Mouse (Mus musculus): ENCODE data around the gene Ssh2.
"Not testable (repeated sequence)": the region's sequence is repeated elsewhere in the genome, so short reads cannot be mapped to it uniquely, and the experiment has no call there.

Gene Ssh2

GRCm38 (mm10) chr11:77348985-77349384 lies 132.9 kb downstream of the Ssh2 start:
- DNase-seq (ENCODE audit: low spot score), result no peak

- no peak for DNase-seq (ENCODE audit: low spot score)
Observed at GRCm38 (mm10) chr11:77349698-77350097, 133.6 kb downstream of the Ssh2 start.

- no peak for DNase-seq (ENCODE audit: low spot score)
Observed at GRCm38 (mm10) chr11:77355055-77355454, 139.0 kb downstream of the Ssh2 start.

GRCm38 (mm10) chr11:77357839-77358238 lies 141.8 kb downstream of the Ssh2 start:
- no peak for DNase-seq (ENCODE audit: low spot score)

- DNase-seq (ENCODE audit: low spot score), result no peak
Observed at GRCm38 (mm10) chr11:77363476-77363875, 147.4 kb downstream of the Ssh2 start.

- no peak for DNase-seq (ENCODE audit: low spot score)
Observed at GRCm38 (mm10) chr11:77364376-77364775, 148.3 kb downstream of the Ssh2 start.

- DNase-seq (ENCODE audit: low spot score), result no peak
Observed at GRCm38 (mm10) chr11:77365706-77366386, 149.8 kb downstream of the Ssh2 start.

GRCm38 (mm10) chr11:77367541-77368270 lies 151.6 kb downstream of the Ssh2 start:
- DNase-seq (ENCODE audit: low spot score), result no peak

- no peak for DNase-seq (ENCODE audit: low spot score)
Observed at GRCm38 (mm10) chr11:77369188-77369840, 153.2 kb downstream of the Ssh2 start.

GRCm38 (mm10) chr11:77369841-77370191 lies 153.7 kb downstream of the Ssh2 start:
- no peak for DNase-seq (ENCODE audit: low spot score)

GRCm38 (mm10) chr11:77371088-77371487 lies 155.0 kb downstream of the Ssh2 start:
- DNase-seq (ENCODE audit: low spot score), result no peak

GRCm38 (mm10) chr11:77371696-77372095 lies 155.6 kb downstream of the Ssh2 start:
- DNase-seq (ENCODE audit: low spot score), result no peak

- no peak for DNase-seq (ENCODE audit: low spot score)
Observed at GRCm38 (mm10) chr11:77372196-77372904, 156.3 kb downstream of the Ssh2 start.

- no peak for DNase-seq (ENCODE audit: low spot score)
Observed at GRCm38 (mm10) chr11:77378622-77379021, 162.5 kb downstream of the Ssh2 start.

- DNase-seq (ENCODE audit: low spot score), result no peak
Observed at GRCm38 (mm10) chr11:77381174-77381573, 165.1 kb downstream of the Ssh2 start.

GRCm38 (mm10) chr11:77384151-77384550 lies 168.1 kb downstream of the Ssh2 start:
- peak; percentile 15 for DNase-seq (ENCODE audit: low spot score)

GRCm38 (mm10) chr11:77385706-77386690 lies 169.9 kb downstream of the Ssh2 start:
- DNase-seq (ENCODE audit: low spot score), result no peak

GRCm38 (mm10) chr11:77388197-77388596 lies 172.1 kb downstream of the Ssh2 start:
- not testable (repeated sequence) for DNase-seq (ENCODE audit: low spot score)

GRCm38 (mm10) chr11:77395539-77395938 lies 179.5 kb downstream of the Ssh2 start:
- no peak for DNase-seq (ENCODE audit: low spot score)

- no peak for DNase-seq (ENCODE audit: low spot score)
Observed at GRCm38 (mm10) chr11:77402508-77402907, 186.4 kb downstream of the Ssh2 start.

- DNase-seq (ENCODE audit: low spot score), result no peak
Observed at GRCm38 (mm10) chr11:77406329-77406728, 190.2 kb downstream of the Ssh2 start.
